Mouse (Mus musculus): ENCODE results near the gene Josd1. TPM values are rescaled to one million over a fixed set of nuclear protein-coding genes. Genes with fewer than 3 reads are reported as not detected.

The Josd1 gene
- polyA plus RNA-seq, 1 experiment from 2014 or later, result 9.4 TPM

DNA sequence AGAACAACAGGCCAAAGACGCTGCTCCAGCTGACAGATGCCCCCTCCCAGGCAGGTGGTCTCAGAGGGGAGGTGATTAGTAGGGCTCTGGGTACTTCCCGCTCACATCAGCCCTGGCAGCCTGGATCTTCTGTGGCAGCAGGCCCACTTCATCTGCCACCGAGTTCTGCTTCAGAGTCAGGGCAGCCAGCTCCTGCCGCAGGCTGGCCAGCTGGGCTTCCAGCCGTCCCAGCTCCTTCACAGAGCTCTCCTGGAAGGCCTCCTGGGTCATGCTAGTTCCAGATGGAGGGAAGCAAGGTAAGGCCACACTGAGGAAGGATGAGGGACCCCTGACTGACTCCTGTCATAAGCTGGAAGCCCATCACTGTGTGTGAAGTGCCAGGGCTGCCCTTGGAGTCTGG is 40.6 kb upstream of the Josd1 start:
- no peaks in the 10 kb centered on the region for H3K4me1 ChIP-seq (replicated peaks; ENCODE audit: control insufficient read depth, insufficient read depth, low read length)
- 84% methylated on average over 5 of the region's 5 CpGs for WGBS
- H3K9me3 ChIP-seq (ENCODE audit: control insufficient read depth), result no peaks in the 10 kb centered on the region
- no peak overlapping the region for H3K4me3 ChIP-seq (ENCODE audit: low read depth, low read length)
- ATAC-seq, result no peak
- H3K4me2 ChIP-seq (replicated peaks; ENCODE audit: low read depth), result no peak overlapping the region
- no peak for TF ChIP-seq CTCF (IDR thresholded peaks at IDR 0.05; ENCODE audit: low read depth)
- H3K27ac ChIP-seq (ENCODE audit: low read depth, low read length), result no peak overlapping the region
- H3K9ac ChIP-seq (ENCODE audit: low read depth, low read length), result no peak overlapping the region
- no peaks in the 10 kb centered on the region for H3K27me3 ChIP-seq (replicated peaks; ENCODE audit: control insufficient read depth, insufficient read depth, low read length)
- H3K36me3 ChIP-seq (ENCODE audit: control insufficient read depth, insufficient read depth), result peaks cover 58% of the 10 kb centered on the region

DNA sequence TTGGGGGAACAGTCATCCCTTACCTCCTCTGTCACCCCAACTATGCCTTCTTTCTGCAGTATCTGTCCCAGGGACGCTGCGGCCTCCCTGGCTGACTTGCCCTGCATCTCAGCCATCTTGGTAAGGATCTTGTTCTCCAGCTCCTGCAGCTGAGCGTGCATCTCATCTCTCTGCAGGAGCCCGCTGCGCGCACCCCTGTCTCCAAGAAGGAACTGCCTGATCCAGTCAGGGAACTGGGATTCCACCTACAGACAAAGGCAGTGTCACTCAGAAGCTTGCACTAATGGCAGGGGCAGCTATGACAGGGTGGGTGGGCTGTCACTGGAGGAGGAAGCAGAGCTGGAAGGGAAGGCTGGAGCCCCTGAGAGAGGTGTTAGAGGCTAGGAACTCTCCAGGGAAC is 40.1 kb upstream of the Josd1 start:
- H3K27me3 ChIP-seq (replicated peaks; ENCODE audit: control insufficient read depth, insufficient read depth, low read length), result no peaks in the 10 kb centered on the region
- H3K36me3 ChIP-seq (ENCODE audit: control insufficient read depth, insufficient read depth), result peaks cover 53% of the 10 kb centered on the region

DNA sequence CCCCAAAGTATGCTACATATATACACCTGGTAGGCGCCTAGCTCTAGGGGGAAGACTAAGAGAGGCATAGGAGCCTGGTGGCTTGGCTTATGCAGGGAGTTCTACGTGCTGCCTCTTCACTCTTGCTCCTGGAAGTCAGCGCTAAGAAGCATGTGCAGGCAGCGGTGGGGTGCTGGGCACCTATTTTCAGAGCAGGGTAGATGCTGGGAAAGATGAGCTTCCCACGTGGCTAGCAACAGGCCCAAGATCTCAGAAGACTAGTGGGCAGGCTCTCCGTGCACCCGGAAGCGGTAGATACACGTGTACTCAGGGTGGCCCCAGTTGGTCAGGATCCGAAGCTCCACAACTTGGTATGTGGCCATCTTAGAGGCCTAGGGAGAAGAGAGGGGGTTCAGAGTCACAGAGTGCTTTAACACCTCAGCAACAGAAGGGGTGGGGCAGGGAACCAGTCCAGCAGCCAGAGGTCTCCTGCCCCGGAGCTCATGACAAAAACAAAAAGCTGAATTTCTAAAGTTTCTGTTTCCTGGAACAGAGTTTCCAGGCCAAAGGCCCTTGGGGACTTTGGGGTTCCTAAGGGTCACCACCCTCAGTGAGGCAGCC is 37.6 kb upstream of the Josd1 start:
- Histone ChIP-seq H3K4me1 (replicated peaks; ENCODE audit: control insufficient read depth, insufficient read depth, low read length) (no peaks in the 10 kb centered on the region), H3K9ac (ENCODE audit: low read depth, low read length) (no peak overlapping the region), H3K9me3 (ENCODE audit: control insufficient read depth) (no peaks in the 10 kb centered on the region), H3K4me2 (replicated peaks; ENCODE audit: low read depth) (no peak overlapping the region), H3K27me3 (replicated peaks; ENCODE audit: control insufficient read depth, insufficient read depth, low read length) (no peaks in the 10 kb centered on the region), H3K36me3 (ENCODE audit: control insufficient read depth, insufficient read depth) (peaks cover 43% of the 10 kb centered on the region), H3K4me3 (ENCODE audit: low read depth, low read length) (no peak overlapping the region), H3K27ac (ENCODE audit: low read depth, low read length) (no peak overlapping the region)
- 85% methylated on average over 11 of the region's 11 CpGs for WGBS
- TF ChIP-seq CTCF (IDR thresholded peaks at IDR 0.05; ENCODE audit: low read depth), result no peak
- ATAC-seq, result no peak

More for the DNA sequence above, 40.1 kb upstream of the Josd1 start:
- no peak overlapping the region for H3K27ac ChIP-seq (ENCODE audit: low read depth, low read length)
- no peaks in the 10 kb centered on the region for H3K9me3 ChIP-seq (ENCODE audit: control insufficient read depth)
- no peak overlapping the region for H3K4me3 ChIP-seq (ENCODE audit: low read depth, low read length)
- no peak for ATAC-seq
- H3K9ac ChIP-seq (ENCODE audit: low read depth, low read length), result no peak overlapping the region
- H3K4me1 ChIP-seq (replicated peaks; ENCODE audit: control insufficient read depth, insufficient read depth, low read length), result no peaks in the 10 kb centered on the region
- no peak overlapping the region for H3K4me2 ChIP-seq (replicated peaks; ENCODE audit: low read depth)
- WGBS, result 88% methylated on average over 6 of the region's 6 CpGs
- TF ChIP-seq CTCF (IDR thresholded peaks at IDR 0.05; ENCODE audit: low read depth), result no peak

DNA sequence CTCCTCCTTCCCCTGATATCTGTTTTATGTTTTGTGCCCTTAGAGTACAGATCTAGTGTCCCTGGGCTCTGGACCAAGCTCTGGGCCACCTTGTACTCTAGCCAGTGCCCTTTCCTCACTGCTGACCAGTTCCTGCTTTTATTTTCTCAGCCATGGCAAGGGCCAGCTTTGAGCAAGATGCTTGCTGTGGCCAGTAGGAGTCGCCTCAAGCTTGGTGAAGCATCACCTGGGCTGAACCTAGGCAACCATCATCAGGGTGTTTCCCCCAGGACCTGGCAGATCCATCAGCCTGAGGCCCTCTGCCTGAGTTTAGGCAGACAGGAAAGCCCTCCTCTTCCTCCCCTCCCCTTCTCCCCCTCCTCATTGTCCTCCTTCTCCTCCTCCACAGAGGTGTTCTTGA is 35.7 kb upstream of the Josd1 start:
- no peak overlapping the region for H3K4me3 ChIP-seq (ENCODE audit: low read depth, low read length)
- no peaks in the 10 kb centered on the region for H3K9me3 ChIP-seq (ENCODE audit: control insufficient read depth)
- peak; percentile 47 for ATAC-seq
- no peaks in the 10 kb centered on the region for H3K4me1 ChIP-seq (replicated peaks; ENCODE audit: control insufficient read depth, insufficient read depth, low read length)
- TF ChIP-seq CTCF (IDR thresholded peaks at IDR 0.05; ENCODE audit: low read depth), result peak; percentile 74
- peaks cover 48% of the 10 kb centered on the region for H3K36me3 ChIP-seq (ENCODE audit: control insufficient read depth, insufficient read depth)
- H3K9ac ChIP-seq (ENCODE audit: low read depth, low read length), result no peak overlapping the region
- no peak overlapping the region for H3K27ac ChIP-seq (ENCODE audit: low read depth, low read length)
- no peak overlapping the region for H3K4me2 ChIP-seq (replicated peaks; ENCODE audit: low read depth)
- H3K27me3 ChIP-seq (replicated peaks; ENCODE audit: control insufficient read depth, insufficient read depth, low read length), result no peaks in the 10 kb centered on the region
- 21% methylated on average over 1 of the region's 1 CpGs for WGBS

DNA sequence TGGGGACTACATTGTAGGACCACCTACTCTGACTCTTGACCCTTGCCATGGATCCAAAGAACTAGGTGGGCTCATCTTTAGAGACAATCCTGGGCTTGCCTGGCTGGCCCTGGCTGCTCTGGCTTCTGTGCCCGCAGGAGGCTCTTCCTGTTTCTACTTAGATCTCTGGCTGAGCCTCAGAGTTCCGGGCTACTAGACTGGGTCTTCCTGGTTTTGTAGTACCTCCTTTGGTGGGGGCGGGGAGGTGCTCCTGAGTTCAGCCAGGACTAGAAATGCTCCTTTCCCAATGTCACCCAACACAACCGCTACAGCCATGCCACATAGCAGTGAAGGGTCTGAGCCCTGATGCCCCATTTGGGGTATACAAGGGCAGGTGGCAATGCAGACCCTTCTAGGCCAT is 33.1 kb upstream of the Josd1 start:
- Histone ChIP-seq H3K36me3 (ENCODE audit: control insufficient read depth, insufficient read depth) (peaks cover 59% of the 10 kb centered on the region), H3K9me3 (ENCODE audit: control insufficient read depth) (no peaks in the 10 kb centered on the region), H3K27me3 (replicated peaks; ENCODE audit: control insufficient read depth, insufficient read depth, low read length) (no peaks in the 10 kb centered on the region), H3K27ac (ENCODE audit: low read depth, low read length) (no peak overlapping the region), H3K4me3 (ENCODE audit: low read depth, low read length) (no peak overlapping the region), H3K9ac (ENCODE audit: low read depth, low read length) (no peak overlapping the region), H3K4me1 (replicated peaks; ENCODE audit: control insufficient read depth, insufficient read depth, low read length) (no peaks in the 10 kb centered on the region), H3K4me2 (replicated peaks; ENCODE audit: low read depth) (no peak overlapping the region)
- 89% methylated on average over 4 of the region's 4 CpGs for WGBS
- no peak for TF ChIP-seq CTCF (IDR thresholded peaks at IDR 0.05; ENCODE audit: low read depth)
- no peak for ATAC-seq

DNA sequence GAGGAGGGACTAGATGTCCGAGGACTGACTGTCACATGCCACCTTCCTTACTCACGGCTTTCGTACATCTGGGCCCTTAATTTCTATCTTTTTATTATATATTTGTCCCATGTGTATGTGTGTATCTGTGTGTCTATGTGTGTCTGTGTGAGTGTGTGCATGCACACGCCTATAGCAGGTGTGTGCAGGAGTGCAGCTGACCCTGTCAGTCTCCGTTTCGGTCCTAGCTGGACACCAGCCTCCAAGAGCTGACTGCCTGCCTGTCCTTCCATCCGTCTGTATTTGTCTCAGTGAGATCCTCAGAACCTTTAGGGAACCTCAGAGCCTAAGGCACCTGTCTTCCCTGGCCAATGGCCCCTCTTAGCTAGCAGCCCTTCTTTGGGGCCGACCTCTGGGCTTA is 32.5 kb upstream of the Josd1 start:
- no peak for ATAC-seq
- no peak for TF ChIP-seq CTCF (IDR thresholded peaks at IDR 0.05; ENCODE audit: low read depth)
- Histone ChIP-seq H3K9me3 (ENCODE audit: control insufficient read depth) (no peaks in the 10 kb centered on the region), H3K27me3 (replicated peaks; ENCODE audit: control insufficient read depth, insufficient read depth, low read length) (no peaks in the 10 kb centered on the region), H3K9ac (ENCODE audit: low read depth, low read length) (no peak overlapping the region), H3K4me3 (ENCODE audit: low read depth, low read length) (no peak overlapping the region), H3K36me3 (ENCODE audit: control insufficient read depth, insufficient read depth) (peaks cover 59% of the 10 kb centered on the region), H3K4me2 (replicated peaks; ENCODE audit: low read depth) (no peak overlapping the region), H3K27ac (ENCODE audit: low read depth, low read length) (no peak overlapping the region), H3K4me1 (replicated peaks; ENCODE audit: control insufficient read depth, insufficient read depth, low read length) (no peaks in the 10 kb centered on the region)
- WGBS, result 91% methylated on average over 8 of the region's 8 CpGs

DNA sequence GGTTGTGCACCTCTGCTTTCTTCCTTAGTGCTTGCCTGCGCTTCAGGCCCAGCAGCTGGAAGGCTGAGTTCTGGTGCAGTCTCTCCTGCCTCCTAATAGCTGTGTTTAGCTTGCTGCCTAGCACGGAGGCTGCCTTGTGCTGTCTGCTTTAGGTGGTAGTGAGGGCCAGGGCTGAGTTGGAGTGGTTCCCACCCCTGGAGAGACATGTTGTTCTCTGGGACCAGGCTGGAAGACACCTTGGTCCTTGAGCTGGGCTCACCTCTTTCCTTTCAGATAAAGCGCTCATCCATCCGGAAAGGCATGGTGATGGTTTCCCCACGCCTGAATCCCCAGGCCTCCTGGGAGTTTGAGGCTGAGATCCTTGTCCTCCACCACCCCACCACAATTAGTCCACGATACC is 29.0 kb upstream of the Josd1 start:
- no peak overlapping the region for H3K4me3 ChIP-seq (ENCODE audit: low read depth, low read length)
- H3K9ac ChIP-seq (ENCODE audit: low read depth, low read length), result no peak overlapping the region
- no peak overlapping the region for H3K27ac ChIP-seq (ENCODE audit: low read depth, low read length)
- no peak overlapping the region for H3K4me2 ChIP-seq (replicated peaks; ENCODE audit: low read depth)
- H3K36me3 ChIP-seq (ENCODE audit: control insufficient read depth, insufficient read depth), result peaks cover 84% of the 10 kb centered on the region
- no peaks in the 10 kb centered on the region for H3K4me1 ChIP-seq (replicated peaks; ENCODE audit: control insufficient read depth, insufficient read depth, low read length)
- no peak for ATAC-seq
- 94% methylated on average over 6 of the region's 6 CpGs for WGBS
- TF ChIP-seq CTCF (IDR thresholded peaks at IDR 0.05; ENCODE audit: low read depth), result no peak
- no peaks in the 10 kb centered on the region for H3K27me3 ChIP-seq (replicated peaks; ENCODE audit: control insufficient read depth, insufficient read depth, low read length)
- H3K9me3 ChIP-seq (ENCODE audit: control insufficient read depth), result no peaks in the 10 kb centered on the region
